ENCODE assay signal across 21 mouse cellular contexts in the genomic region with DNA sequence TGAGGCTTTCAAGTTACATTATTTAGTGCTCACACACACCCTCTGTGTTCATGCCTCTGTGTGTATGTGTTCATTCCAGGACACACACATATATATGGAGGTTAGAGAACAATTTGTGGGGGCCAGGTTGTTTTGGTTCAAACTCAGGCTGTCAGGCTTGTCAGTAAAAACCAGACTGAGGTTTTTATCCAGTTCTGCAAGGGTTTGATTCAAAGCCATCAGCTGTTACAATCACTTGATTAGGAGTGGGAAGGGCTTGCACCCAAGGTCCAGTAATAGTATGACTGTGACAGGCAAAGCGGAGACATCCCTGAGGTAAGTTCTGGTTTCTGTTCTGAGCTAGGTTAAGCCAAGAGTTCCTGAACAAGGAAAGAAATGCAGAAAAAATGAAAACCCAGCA. TPM values are rescaled to one million over a fixed set of nuclear protein-coding genes. Genes with fewer than 3 reads are reported as not detected.
DNase-seq lines count a peak whose midpoint lies in the region; ATAC-seq and TF ChIP-seq lines count a peak whose summit lies in the region.
"Had no signal": no experiment of that assay in that cellular context is flagged by ENCODE, and none has a peak within 500 bp of the region (broad histone marks: within the 10 kb centered on the region; RNA-seq: fewer than 3 reads in every experiment).

No protein-coding gene starts in this region.

- no peaks in the 10 kb centered on the region for H3K27me3 ChIP-seq in hindbrain, postnatal 0 days (ENCODE audit: insufficient read depth, low read length)
- H3K27me3 ChIP-seq in hindbrain, embryonic 10.5 days (ENCODE audit: insufficient read depth, poor library complexity, severe bottlenecking) = 0 out of 2 replicates have a peak, but pooled peaks cover 8% of the 10 kb centered on the region
- no peaks in the 10 kb centered on the region for H3K27me3 ChIP-seq in MEL (ENCODE audit: control insufficient read depth in 1 of 2, insufficient read depth in 2 of 2, low read length in 2 of 2)
- no peaks in the 10 kb centered on the region for H3K27me3 ChIP-seq in embryonic facial prominence, embryonic 13.5 days
- no peaks in the 10 kb centered on the region for H3K27me3 ChIP-seq in neural tube, embryonic 15.5 days (replicated peaks)
- H3K27me3 ChIP-seq: embryonic facial prominence, embryonic 15.5 days; intestine, embryonic 15.5 days had no signal

- H3K4me1 ChIP-seq in hindbrain, postnatal 0 days (ENCODE audit: insufficient read depth, low read length) = peaks cover 4% of the 10 kb centered on the region; the same call in 1 of the 2 replicates
- peaks cover 15% of the 10 kb centered on the region for H3K4me1 ChIP-seq in hindbrain, embryonic 10.5 days (replicated peaks)
- H3K4me1 ChIP-seq in MEL (ENCODE audit: control insufficient read depth in 1 of 2, insufficient read depth in 2 of 2, low read length in 2 of 2) = peaks cover 9 to 36% of the 10 kb centered on the region in 2 experiments
- peaks cover 17% of the 10 kb centered on the region for H3K4me1 ChIP-seq in embryonic facial prominence, embryonic 13.5 days
- H3K4me1 ChIP-seq in neural tube, embryonic 15.5 days = peaks cover 30% of the 10 kb centered on the region

- no peak overlapping the region for H3K4me2 ChIP-seq in hindbrain, postnatal 0 days (ENCODE audit: low read depth, low read length)
- H3K4me2 ChIP-seq in embryonic facial prominence, embryonic 13.5 days = 0 out of 2 replicates have a peak overlapping the region, but pooled peaks have one; percentile 7
- H3K4me2 ChIP-seq in neural tube, embryonic 15.5 days = peak overlapping the region; percentile 3; the same call in 1 of the 2 replicates
- H3K4me2 ChIP-seq: embryonic facial prominence, embryonic 15.5 days; intestine, embryonic 15.5 days had no signal

- H3K9ac ChIP-seq in hindbrain, postnatal 0 days (replicated peaks; ENCODE audit: low read length) = no peak overlapping the region
- peak overlapping the region; percentile 44; the same call in 1 of the 2 replicates for H3K9ac ChIP-seq in MEL (ENCODE audit: control insufficient read depth, low read depth, low read length, poor library complexity, severe bottlenecking)
- no peak overlapping the region for H3K9ac ChIP-seq in embryonic facial prominence, embryonic 13.5 days
- no peak overlapping the region for H3K9ac ChIP-seq in neural tube, embryonic 15.5 days (replicated peaks)
- H3K9ac ChIP-seq: embryonic facial prominence, embryonic 15.5 days; intestine, embryonic 15.5 days had no signal

- no peak for TF ChIP-seq RAD21 in MEL (IDR thresholded peaks at IDR 0.05; ENCODE audit: low read depth, low read length)

- no peak for ATAC-seq in hindbrain, postnatal 0 days
- ATAC-seq in embryonic facial prominence, embryonic 13.5 days (ENCODE audit: insufficient number of reproducible peaks, insufficient read depth, low FRiP score, low TSS enrichment, low read depth) = no peak
- ATAC-seq in neural tube, embryonic 15.5 days (ENCODE audit: low FRiP score) = no peak
- ATAC-seq: forebrain, embryonic 14.5 days; intestine, embryonic 15.5 days had no signal

- no peak for DNase-seq in hindbrain, postnatal 0 days (ENCODE audit: low spot score)
- no peak for DNase-seq in hindbrain, embryonic 10.5 days (ENCODE audit: low spot score)
- no peak for DNase-seq in MEL (ENCODE audit: low read depth, low spot score)
- no peak for DNase-seq in lung, postnatal 36 days
- DNase-seq: adrenal gland, adult 8-10 months; adrenal gland, postnatal 36 days; cerebellum, adult 2 months; cerebellum, postnatal 14 days; embryo, embryonic 11 days; gastrocnemius, postnatal 36 days; heart, adult 18-20 months; heart, postnatal 10 days; heart, postnatal 4 days had no signal

- no peak for TF ChIP-seq POLR2A in MEL (IDR thresholded peaks at IDR 0.05; ENCODE audit: control insufficient read depth in 1 of 2, insufficient read depth in 1 of 2, low read depth in 1 of 2, low read length in 2 of 2, poor library complexity in 1 of 2)

- H3K27ac ChIP-seq in hindbrain, postnatal 0 days = peak overlapping the region; percentile 26; the same call in 1 of the 2 replicates
- H3K27ac ChIP-seq in hindbrain, embryonic 10.5 days = no peak overlapping the region
- peak overlapping the region; percentile 57 for H3K27ac ChIP-seq in MEL (ENCODE audit: control insufficient read depth, low read depth, low read length)
- 0 out of 2 replicates have a peak overlapping the region, but pooled peaks have one; percentile 16 for H3K27ac ChIP-seq in embryonic facial prominence, embryonic 13.5 days
- H3K27ac ChIP-seq in neural tube, embryonic 15.5 days (replicated peaks) = peak overlapping the region; percentile 51
- H3K27ac ChIP-seq: embryonic facial prominence, embryonic 15.5 days; forebrain, embryonic 10.5 days; heart, embryonic 10.5 days; intestine, embryonic 15.5 days had no signal

- no peak for TF ChIP-seq CTCF in hindbrain, postnatal 0 days (IDR thresholded peaks at IDR 0.05; ENCODE audit: low read depth)
- TF ChIP-seq CTCF in MEL (IDR thresholded peaks at IDR 0.05 in 2 of 3, conservative IDR thresholded peaks at IDR 0.05 in 1 of 3; ENCODE audit: control insufficient read depth in 1 of 3, insufficient read depth in 1 of 3, low read depth in 2 of 3, low read length in 3 of 3, poor library complexity in 1 of 3, severe bottlenecking in 1 of 3) = no peak

- no peaks in the 10 kb centered on the region for H3K9me3 ChIP-seq in hindbrain, postnatal 0 days (ENCODE audit: low read length)
- no peaks in the 10 kb centered on the region for H3K9me3 ChIP-seq in hindbrain, embryonic 10.5 days
- H3K9me3 ChIP-seq in MEL (replicated peaks; ENCODE audit: insufficient read depth, low read length) = no peaks in the 10 kb centered on the region
- H3K9me3 ChIP-seq in embryonic facial prominence, embryonic 13.5 days = no peaks in the 10 kb centered on the region
- H3K9me3 ChIP-seq in neural tube, embryonic 15.5 days (replicated peaks) = no peaks in the 10 kb centered on the region
- H3K9me3 ChIP-seq: embryonic facial prominence, embryonic 15.5 days; heart, embryonic 10.5 days; intestine, embryonic 15.5 days had no signal

- 94% methylated on average over 1 of the region's 1 CpGs for WGBS in hindbrain, postnatal 0 days
- 86% methylated on average over 1 of the region's 1 CpGs for WGBS in hindbrain, embryonic 10.5 days
- WGBS in embryonic facial prominence, embryonic 13.5 days = 86% methylated on average over 1 of the region's 1 CpGs
- 96% methylated on average over 1 of the region's 1 CpGs for WGBS in neural tube, embryonic 15.5 days

- peak; percentile 31 to 67; a peak in 3 of 4 replicates for TF ChIP-seq EP300 in MEL (IDR thresholded peaks at IDR 0.05; ENCODE audit: low read depth in 1 of 2, low read length in 2 of 2)

- no peaks in the 10 kb centered on the region for H3K79me2 ChIP-seq in MEL (ENCODE audit: control insufficient read depth, insufficient read depth, low read length, poor library complexity)

- no peaks in the 10 kb centered on the region for H3K36me3 ChIP-seq in hindbrain, postnatal 0 days (ENCODE audit: insufficient read depth, low read length)
- no peaks in the 10 kb centered on the region for H3K36me3 ChIP-seq in hindbrain, embryonic 10.5 days
- peaks cover 0 to 17% of the 10 kb centered on the region in 2 experiments; a peak in 2 of 4 replicates for H3K36me3 ChIP-seq in MEL (ENCODE audit: control insufficient read depth in 1 of 2, insufficient read depth in 2 of 2, low read length in 2 of 2)
- no peaks in the 10 kb centered on the region for H3K36me3 ChIP-seq in embryonic facial prominence, embryonic 13.5 days
- 0 out of 2 replicates have a peak, but pooled peaks cover 3% of the 10 kb centered on the region for H3K36me3 ChIP-seq in neural tube, embryonic 15.5 days
- H3K36me3 ChIP-seq: forebrain, embryonic 10.5 days; intestine, embryonic 15.5 days had no signal

- H3K4me3 ChIP-seq in hindbrain, postnatal 0 days (ENCODE audit: low read length) = no peak overlapping the region
- H3K4me3 ChIP-seq in hindbrain, embryonic 10.5 days = no peak overlapping the region
- 0 out of 4 replicates have a peak overlapping the region, but pooled peaks of 1 of the 2 experiments have one; percentile 2 for H3K4me3 ChIP-seq in MEL (ENCODE audit: control insufficient read depth in 1 of 2, insufficient read depth in 1 of 2, low read depth in 2 of 2, low read length in 2 of 2)
- no peak overlapping the region for H3K4me3 ChIP-seq in embryonic facial prominence, embryonic 13.5 days
- H3K4me3 ChIP-seq in neural tube, embryonic 15.5 days (replicated peaks) = no peak overlapping the region
- H3K4me3 ChIP-seq: embryonic facial prominence, embryonic 15.5 days; erythroblast, embryonic 14.5 days; forebrain, embryonic 10.5 days; heart, embryonic 10.5 days; intestine, embryonic 15.5 days had no signal

TF ChIP-seq in MEL, 35 proteins besides CTCF, POLR2A, EP300 and RAD21:
- TF ChIP-seq TCF12 (IDR thresholded peaks at IDR 0.05; ENCODE audit: low read depth, low read length) (peak; percentile 34; the same call in 1 of the 2 replicates), JUND (IDR thresholded peaks at IDR 0.05; ENCODE audit: low read depth, low read length) (no peak), GATA1 (IDR thresholded peaks at IDR 0.05; ENCODE audit: low read depth, low read length) (peak; percentile 63), RCOR1 (IDR thresholded peaks at IDR 0.05; ENCODE audit: low read depth, low read length) (peak; percentile 58; the same call in 1 of the 2 replicates), ETS1 (IDR thresholded peaks at IDR 0.05; ENCODE audit: low read depth, low read length) (peak; percentile 48)

RNA-seq across cellular contexts. Expression of gene Abat, which starts 16.2 kb away (rescaled TPM):
- 149 and 157 TPM in 2 replicates for total RNA-seq in hindbrain, postnatal 0 days (2014; rRNA removed)
- 108 and 111 TPM in 2 replicates for polyA plus RNA-seq in hindbrain, postnatal 0 days (2015; fragmentation: Nextera tagmentation; extraction: Ambion mirVana)
- polyA plus RNA-seq in hindbrain, embryonic 10.5 days (2016; fragmentation: Nextera tagmentation; extraction: Ambion mirVana) = 22.7 and 27.2 TPM in 2 replicates
- total RNA-seq in MEL (2012; rRNA removed) = 0.23 and 0.27 TPM in 2 replicates
- under 1 TPM in 1 of 2 experiments, not detected in 1; 0.77 TPM for polyA plus RNA-seq in MEL (2012; ENCODE audit: insufficient read depth in 1 of 2, insufficient read length in 2 of 2, low read depth in 1 of 2, low replicate concordance in 2 of 2, missing spikeins in 1 of 2)
- 24.8 and 25.2 TPM in 2 replicates for polyA plus RNA-seq in embryonic facial prominence, embryonic 13.5 days (2015; fragmentation: Nextera tagmentation; extraction: Ambion mirVana)
- polyA plus RNA-seq in neural tube, embryonic 15.5 days (2015; fragmentation: Nextera tagmentation; extraction: Ambion mirVana) = 111 TPM in 2 replicates

RNA-seq across cellular contexts. Expression of gene Mettl22, which starts 58.8 kb away (rescaled TPM):
- total RNA-seq in hindbrain, postnatal 0 days (2014; rRNA removed) = 34.0 and 39.0 TPM in 2 replicates
- polyA plus RNA-seq in hindbrain, postnatal 0 days (2015; fragmentation: Nextera tagmentation; extraction: Ambion mirVana) = 66.3 and 66.9 TPM in 2 replicates
- 24.0 and 26.0 TPM in 2 replicates for polyA plus RNA-seq in hindbrain, embryonic 10.5 days (2016; fragmentation: Nextera tagmentation; extraction: Ambion mirVana)
- total RNA-seq in MEL (2012; rRNA removed) = 11.7 and 12.0 TPM in 2 replicates
- polyA plus RNA-seq in MEL (2012; ENCODE audit: insufficient read depth in 1 of 2, insufficient read length in 2 of 2, low read depth in 1 of 2, low replicate concordance in 2 of 2, missing spikeins in 1 of 2) = 10 to 100 TPM in 1 of 2 experiments, not detected in 1; 19.0 TPM
- polyA plus RNA-seq in embryonic facial prominence, embryonic 13.5 days (2015; fragmentation: Nextera tagmentation; extraction: Ambion mirVana) = 16.4 and 18.0 TPM in 2 replicates
- polyA plus RNA-seq in neural tube, embryonic 15.5 days (2015; fragmentation: Nextera tagmentation; extraction: Ambion mirVana) = 45.7 and 54.2 TPM in 2 replicates

Comparison
In these comparisons a context has a peak if more than half of its experiments do, and no peak if none do; other contexts are left out.
1. RNA of gene Abat, which starts 16.2 kb away (polyA plus RNA-seq): 111 TPM in neural tube, embryonic 15.5 days, 108 to 111 TPM in hindbrain, postnatal 0 days, 22.7 to 27.2 TPM in hindbrain, embryonic 10.5 days and 24.8 to 25.2 TPM in embryonic facial prominence, embryonic 13.5 days; 0.77 TPM in MEL; every median in the first group is over 10 times any median in the second.